In genomic region chr16:35200432-35201142, GRCm38 (mm10) we compare ENCODE assay signal across 10 mouse cellular contexts. TPM values are rescaled to one million over a fixed set of nuclear protein-coding genes. Genes with fewer than 3 reads are reported as not detected.
DNase-seq lines count a peak whose midpoint lies in the region; ATAC-seq and TF ChIP-seq lines count a peak whose summit lies in the region.
"Had no signal": no experiment of that assay in that cellular context is flagged by ENCODE, and none has a peak within 500 bp of the region (broad histone marks: within the 10 kb centered on the region; RNA-seq: fewer than 3 reads in every experiment).

No protein-coding gene starts in this region.

- 44% methylated on average over 9 of the region's 9 CpGs for WGBS in heart, postnatal 0 days
- WGBS in lung, embryonic 15.5 days, result 48% methylated on average over 9 of the region's 9 CpGs
- WGBS in forebrain, embryonic 12.5 days, result 79% methylated on average over 8 of the region's 9 CpGs

- H3K27me3 ChIP-seq in heart, postnatal 0 days (ENCODE audit: control insufficient read depth, insufficient read depth, low read length), result no peaks in the 10 kb centered on the region
- no peaks in the 10 kb centered on the region for H3K27me3 ChIP-seq in lung, embryonic 15.5 days
- no peaks in the 10 kb centered on the region for H3K27me3 ChIP-seq in forebrain, embryonic 12.5 days

- no peak for TF ChIP-seq EP300 in heart, postnatal 0 days (IDR thresholded peaks at IDR 0.05; ENCODE audit: low read depth)

- H3K4me3 ChIP-seq in heart, postnatal 0 days (ENCODE audit: low read depth, low read length), result no peak overlapping the region
- no peak overlapping the region for H3K4me3 ChIP-seq in lung, embryonic 15.5 days
- no peak overlapping the region for H3K4me3 ChIP-seq in forebrain, embryonic 12.5 days (replicated peaks)

- no peak for ATAC-seq in heart, postnatal 0 days (ENCODE audit: insufficient read depth, low read depth)
- ATAC-seq in lung, embryonic 15.5 days (ENCODE audit: borderline replicate concordance, extremely low read depth, low FRiP score, low TSS enrichment), result peak; percentile 25; the same call in 1 of the 2 replicates
- no peak for ATAC-seq in forebrain, embryonic 12.5 days (ENCODE audit: low FRiP score)

- intact Hi-C loops in left cerebral cortex, postnatal 4 days (cut with DNase I), result no loop called here
- intact Hi-C loops in left cerebral cortex, postnatal 10 days (cut with DNase I), result no loop called here

- no peaks in the 10 kb centered on the region for H3K36me3 ChIP-seq in heart, postnatal 0 days (replicated peaks; ENCODE audit: control insufficient read depth, insufficient read depth, low read length)
- no peaks in the 10 kb centered on the region for H3K36me3 ChIP-seq in lung, embryonic 15.5 days
- no peaks in the 10 kb centered on the region for H3K36me3 ChIP-seq in forebrain, embryonic 12.5 days (replicated peaks)

- peak overlapping the region; percentile 90 for H3K27ac ChIP-seq in heart, postnatal 0 days (ENCODE audit: low read depth)
- peak overlapping the region; percentile 93 for H3K27ac ChIP-seq in lung, embryonic 15.5 days
- no peak overlapping the region for H3K27ac ChIP-seq in forebrain, embryonic 12.5 days

- no peak for TF ChIP-seq CTCF in heart, postnatal 0 days (IDR thresholded peaks at IDR 0.05; ENCODE audit: low read depth)

- peaks cover 40% of the 10 kb centered on the region for H3K4me1 ChIP-seq in heart, postnatal 0 days (ENCODE audit: control insufficient read depth, insufficient read depth)
- H3K4me1 ChIP-seq in lung, embryonic 15.5 days, result peaks cover 32% of the 10 kb centered on the region
- peaks cover 2% of the 10 kb centered on the region for H3K4me1 ChIP-seq in forebrain, embryonic 12.5 days

- no peaks in the 10 kb centered on the region for H3K9me3 ChIP-seq in heart, postnatal 0 days (replicated peaks; ENCODE audit: control insufficient read depth, low read length)
- no peaks in the 10 kb centered on the region for H3K9me3 ChIP-seq in lung, embryonic 15.5 days
- no peaks in the 10 kb centered on the region for H3K9me3 ChIP-seq in forebrain, embryonic 12.5 days

- H3K4me2 ChIP-seq in heart, postnatal 0 days (ENCODE audit: low read depth, low read length), result no peak overlapping the region
- H3K4me2 ChIP-seq in lung, embryonic 15.5 days, result no peak overlapping the region
- no peak overlapping the region for H3K4me2 ChIP-seq in forebrain, embryonic 12.5 days

- no peak overlapping the region for H3K9ac ChIP-seq in heart, postnatal 0 days (replicated peaks; ENCODE audit: low read depth, low read length)
- no peak overlapping the region for H3K9ac ChIP-seq in lung, embryonic 15.5 days
- H3K9ac ChIP-seq in forebrain, embryonic 12.5 days, result no peak overlapping the region

- DNase-seq in adrenal gland, postnatal 36 days, result peak; percentile 41 to 42
- DNase-seq in adrenal gland, adult 18-20 months (ENCODE audit: low spot score in 2 of 2), result no peak
- DNase-seq in left cerebral cortex, postnatal 4 days, result peak; percentile 57
- DNase-seq in left cerebral cortex, postnatal 10 days (ENCODE audit: extremely low spot score in 1 of 2, low spot score in 2 of 2), result no peak
- no peak for DNase-seq in heart, postnatal 0 days (ENCODE audit: low spot score)
- DNase-seq in thymus, postnatal 25 days, result no peak
- DNase-seq: cerebellum, postnatal 36 days; midbrain, embryonic 14.5 days had no signal

RNA-seq across cellular contexts. Expression of gene Adcy5, which starts 45.9 kb away (rescaled TPM):
- 10 to 100 TPM in 1 of 2 experiments, 1 to 10 TPM in 1; 7.8 to 13.9 TPM for total RNA-seq in adrenal gland, postnatal 36 days (2021)
- total RNA-seq in adrenal gland, adult 18-20 months (2021), result 10 to 100 TPM in 1 of 2 experiments, 1 to 10 TPM in 1; 8.9 to 18.3 TPM
- 10 to 100 TPM; 82.1 to 83.3 TPM for total RNA-seq in left cerebral cortex, postnatal 4 days (2021)
- total RNA-seq in left cerebral cortex, postnatal 10 days (2021), result 10 to 100 TPM; 81.7 to 99.9 TPM
- 81.4 and 84.7 TPM in 2 replicates for total RNA-seq in heart, postnatal 0 days (2014; rRNA removed; ENCODE audit: low replicate concordance)
- 9.6 and 11.3 TPM in 2 replicates for polyA plus RNA-seq in heart, postnatal 0 days (2015; fragmentation: Nextera tagmentation; extraction: Ambion mirVana)
- polyA plus RNA-seq in lung, embryonic 15.5 days (2015; fragmentation: Nextera tagmentation; extraction: Ambion mirVana), result 1.5 and 1.6 TPM in 2 replicates
- polyA plus RNA-seq in forebrain, embryonic 12.5 days (2016; fragmentation: Nextera tagmentation; extraction: Ambion mirVana), result 2.5 and 2.8 TPM in 2 replicates

Comparison
In these comparisons a context has a peak if more than half of its experiments do, and no peak if none do; other contexts are left out.
1. DNase-seq: peak in adrenal gland, postnatal 36 days (2 of 2) and left cerebral cortex, postnatal 4 days (single experiment); none in adrenal gland, adult 18-20 months (0 of 2), left cerebral cortex, postnatal 10 days (0 of 2), heart, postnatal 0 days (single experiment) and thymus, postnatal 25 days (single experiment).